Mouse (Mus musculus) ES-Bruce4 (cell line): ENCODE measurements around the gene Stfa2l1.

Experiments
- CTCF ChIP-seq: IDR thresholded peaks from one replicate; pipeline ENCODE4 v1.8.1; 2011; ENCODE audit warnings: low read depth, low read length
- POLR2A ChIP-seq: IDR thresholded peaks from one replicate; pipeline ENCODE4 v1.8.1; 2011; ENCODE audit warnings: low read length; ENCODE audit not compliant: insufficient read depth

GRCm38 (mm10) chr16:36138201-36138600, 18.4 kb upstream of the Stfa2l1 start:
- no peak for TF ChIP-seq CTCF
- no peak for TF ChIP-seq POLR2A
